Mouse (Mus musculus): Measurements from ENCODE around the gene Plcb3.

Plcb3 gene

GRCm38 (mm10) chr19:6903031-6903430 lies 73.2 kb downstream of the Plcb3 start:
- ATAC-seq (ENCODE audit: low TSS enrichment): no peak
